Mouse (Mus musculus): Measurements from ENCODE around the gene Hid1. TPM values are rescaled to one million over a fixed set of nuclear protein-coding genes. Genes with fewer than 3 reads are reported as not detected.

Gene Hid1
- polyA plus RNA-seq, 1 experiment from 2014 or later = 1.1 TPM

- no peak for DNase-seq
- WGBS (ENCODE audit: insufficient replicate concordance) = 2% methylated on average over 30 of the region's 30 CpGs
- Histone ChIP-seq H3K9me3 (replicated peaks) (no peaks in the 10 kb centered on the region), H3K4me3 (replicated peaks) (peak overlapping the region; percentile 26), H3K27ac (no peak overlapping the region), H3K36me3 (no peaks in the 10 kb centered on the region), H3K27me3 (peaks cover 80% of the 10 kb centered on the region), H3K4me2 (peak overlapping the region; percentile 47), H3K9ac (0 out of 2 replicates have a peak overlapping the region, but pooled peaks have one; percentile 9), H3K4me1 (replicated peaks) (peaks cover 5% of the 10 kb centered on the region)
- ATAC-seq (ENCODE audit: low read depth) = no peak
Observed at GRCm38 (mm10) chr11:115373805-115374694, 6.5 kb upstream of the Hid1 start.

DNA sequence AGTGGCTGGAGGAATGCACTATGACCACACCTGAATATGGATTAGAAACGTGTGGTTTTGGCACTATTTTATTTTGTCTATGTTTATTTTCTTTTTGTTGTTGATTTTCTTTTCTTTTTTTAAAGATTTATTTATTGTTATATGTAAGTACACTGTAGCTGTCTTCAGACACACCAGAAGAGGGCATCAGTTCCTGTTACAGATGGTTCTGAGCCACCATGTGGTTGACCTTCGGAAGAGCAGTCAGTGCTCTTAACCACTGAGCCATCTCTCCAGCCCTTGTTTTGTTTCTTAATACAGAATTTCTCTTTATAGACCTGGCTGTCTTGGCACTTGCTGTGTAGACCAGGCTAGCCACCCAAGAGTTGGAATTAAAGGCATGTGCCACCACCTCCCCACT lies 5.2 kb upstream of the Hid1 start:
- no peak overlapping the region for H3K4me3 ChIP-seq (replicated peaks)
- no peak for DNase-seq
- WGBS (ENCODE audit: insufficient replicate concordance) = 37% methylated on average over 2 of the region's 2 CpGs
- H3K4me2 ChIP-seq = no peak overlapping the region
- H3K4me1 ChIP-seq (replicated peaks) = peaks cover 5% of the 10 kb centered on the region
- no peaks in the 10 kb centered on the region for H3K36me3 ChIP-seq
- H3K27me3 ChIP-seq = peaks cover 91% of the 10 kb centered on the region
- no peaks in the 10 kb centered on the region for H3K9me3 ChIP-seq (replicated peaks)
- no peak overlapping the region for H3K27ac ChIP-seq
- no peak for ATAC-seq (ENCODE audit: low read depth)
- H3K9ac ChIP-seq = no peak overlapping the region

DNA sequence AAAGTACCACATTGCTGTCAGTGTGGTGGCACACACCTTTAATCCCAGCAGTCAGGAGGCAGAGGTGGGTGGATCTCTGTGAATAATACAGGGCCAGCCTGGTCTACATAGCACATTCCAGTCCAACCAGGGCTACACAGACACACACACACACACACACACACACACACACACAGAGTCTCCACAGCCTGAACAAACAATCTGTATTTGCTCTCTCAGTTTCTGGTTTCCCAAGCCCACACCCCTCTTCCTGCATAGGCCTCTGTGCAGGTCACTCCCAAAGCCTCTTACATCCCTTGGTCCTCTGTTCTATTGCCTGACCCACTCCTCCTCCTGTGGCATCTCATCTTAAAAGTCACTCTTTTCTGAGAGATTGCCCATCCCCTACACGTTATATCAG lies 4.5 kb upstream of the Hid1 start:
- Histone ChIP-seq H3K4me1 (replicated peaks) (peaks cover 12% of the 10 kb centered on the region), H3K27ac (no peak overlapping the region), H3K4me2 (no peak overlapping the region), H3K27me3 (peaks cover 95% of the 10 kb centered on the region), H3K4me3 (replicated peaks) (no peak overlapping the region), H3K36me3 (no peaks in the 10 kb centered on the region), H3K9ac (no peak overlapping the region), H3K9me3 (replicated peaks) (no peaks in the 10 kb centered on the region)
- ATAC-seq (ENCODE audit: low read depth) (no peak), DNase-seq (no peak)
- 46% methylated on average over 1 of the region's 1 CpGs for WGBS (ENCODE audit: insufficient replicate concordance)

DNA sequence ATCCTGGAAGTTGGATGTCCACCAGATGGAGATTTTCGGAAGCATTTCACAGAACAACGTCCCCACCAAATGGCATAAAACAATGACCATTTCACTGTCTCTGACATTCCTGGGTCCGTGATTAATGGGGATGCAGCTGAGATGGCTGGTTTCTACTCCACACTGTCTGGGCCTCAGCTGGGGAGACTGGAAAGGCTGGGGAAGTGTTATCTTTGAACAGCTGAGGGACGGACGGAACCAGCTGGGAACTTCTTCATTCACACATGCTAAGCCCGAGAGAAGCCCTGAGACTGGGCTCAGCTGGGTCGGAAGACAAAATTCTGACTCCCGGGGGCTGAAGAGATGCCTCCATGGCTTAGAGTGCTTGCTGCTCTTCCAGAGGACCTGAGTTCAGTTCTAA lies 3.8 kb upstream of the Hid1 start:
- Histone ChIP-seq H3K9me3 (replicated peaks) (no peaks in the 10 kb centered on the region), H3K27me3 (peaks cover 97% of the 10 kb centered on the region), H3K36me3 (no peaks in the 10 kb centered on the region), H3K9ac (no peak overlapping the region), H3K4me3 (replicated peaks) (no peak overlapping the region), H3K4me2 (no peak overlapping the region), H3K27ac (no peak overlapping the region), H3K4me1 (replicated peaks) (peaks cover 19% of the 10 kb centered on the region)
- WGBS (ENCODE audit: insufficient replicate concordance) = 51% methylated on average over 8 of the region's 8 CpGs
- DNase-seq (no peak), ATAC-seq (ENCODE audit: low read depth) (no peak)

GRCm38 (mm10) chr11:115370368-115370767 lies 2.8 kb upstream of the Hid1 start:
- ATAC-seq (ENCODE audit: low read depth) (no peak), DNase-seq (no peak)
- no peaks in the 10 kb centered on the region for H3K36me3 ChIP-seq
- H3K9me3 ChIP-seq (replicated peaks) = no peaks in the 10 kb centered on the region
- H3K4me3 ChIP-seq (replicated peaks) = no peak overlapping the region
- no peak overlapping the region for H3K4me2 ChIP-seq
- H3K27me3 ChIP-seq = peaks cover 97% of the 10 kb centered on the region
- H3K4me1 ChIP-seq (replicated peaks) = peaks cover 21% of the 10 kb centered on the region
- no peak overlapping the region for H3K9ac ChIP-seq
- H3K27ac ChIP-seq = no peak overlapping the region
- 39% methylated on average over 7 of the region's 7 CpGs for WGBS (ENCODE audit: insufficient replicate concordance)

GRCm38 (mm10) chr11:115366706-115367394 lies 706 bp downstream of the Hid1 start:
- H3K27me3 ChIP-seq = peaks cover 77% of the 10 kb centered on the region

GRCm38 (mm10) chr11:115366039-115366705 lies 1.4 kb downstream of the Hid1 start:
- Histone ChIP-seq H3K36me3 (no peaks in the 10 kb centered on the region), H3K4me3 (replicated peaks) (no peak overlapping the region), H3K9me3 (replicated peaks) (no peaks in the 10 kb centered on the region), H3K27me3 (peaks cover 70% of the 10 kb centered on the region), H3K9ac (no peak overlapping the region), H3K4me1 (replicated peaks) (peaks cover 17% of the 10 kb centered on the region), H3K4me2 (no peak overlapping the region), H3K27ac (no peak overlapping the region)
- DNase-seq = no peak
- ATAC-seq (ENCODE audit: low read depth) = no peak
- 18% methylated on average over 7 of the region's 7 CpGs for WGBS (ENCODE audit: insufficient replicate concordance)

More at GRCm38 (mm10) chr11:115366706-115367394, 706 bp downstream of the Hid1 start:
- Histone ChIP-seq H3K4me2 (peak overlapping the region; percentile 70), H3K9ac (peak overlapping the region; percentile 39), H3K36me3 (no peaks in the 10 kb centered on the region), H3K9me3 (replicated peaks) (no peaks in the 10 kb centered on the region), H3K27ac (no peak overlapping the region), H3K4me3 (replicated peaks) (peak overlapping the region; percentile 51), H3K4me1 (replicated peaks) (peaks cover 17% of the 10 kb centered on the region)
- DNase-seq = no peak
- 7% methylated on average over 28 of the region's 28 CpGs for WGBS (ENCODE audit: insufficient replicate concordance)
- peak; percentile 32; the same call in 1 of the 2 replicates for ATAC-seq (ENCODE audit: low read depth)

- DNase-seq = no peak
- H3K9me3 ChIP-seq (replicated peaks) = no peaks in the 10 kb centered on the region
- H3K9ac ChIP-seq = no peak overlapping the region
- no peak overlapping the region for H3K27ac ChIP-seq
- WGBS (ENCODE audit: insufficient replicate concordance) = 65% methylated on average over 3 of the region's 3 CpGs
- no peak for ATAC-seq (ENCODE audit: low read depth)
- H3K36me3 ChIP-seq = no peaks in the 10 kb centered on the region
- H3K4me3 ChIP-seq (replicated peaks) = no peak overlapping the region
- H3K4me2 ChIP-seq = no peak overlapping the region
- peaks cover 17% of the 10 kb centered on the region for H3K4me1 ChIP-seq (replicated peaks)
- H3K27me3 ChIP-seq = peaks cover 50% of the 10 kb centered on the region
Observed at GRCm38 (mm10) chr11:115364136-115364535, 3.4 kb downstream of the Hid1 start.

GRCm38 (mm10) chr11:115359726-115360125 lies 7.8 kb downstream of the Hid1 start:
- Histone ChIP-seq H3K4me3 (replicated peaks) (no peak overlapping the region), H3K4me2 (no peak overlapping the region), H3K9ac (no peak overlapping the region), H3K9me3 (replicated peaks) (no peaks in the 10 kb centered on the region), H3K36me3 (no peaks in the 10 kb centered on the region), H3K27ac (no peak overlapping the region), H3K4me1 (replicated peaks) (no peaks in the 10 kb centered on the region), H3K27me3 (peaks cover 29% of the 10 kb centered on the region)
- DNase-seq (no peak), ATAC-seq (ENCODE audit: low read depth) (no peak)
- 50% methylated on average over 6 of the region's 6 CpGs for WGBS (ENCODE audit: insufficient replicate concordance)

- no peak overlapping the region for H3K4me3 ChIP-seq (replicated peaks)
- WGBS (ENCODE audit: insufficient replicate concordance) = 39% methylated on average over 3 of the region's 3 CpGs
- no peak for ATAC-seq (ENCODE audit: low read depth)
- H3K4me1 ChIP-seq (replicated peaks) = no peaks in the 10 kb centered on the region
- H3K36me3 ChIP-seq = no peaks in the 10 kb centered on the region
- peaks cover 26% of the 10 kb centered on the region for H3K27me3 ChIP-seq
- H3K9me3 ChIP-seq (replicated peaks) = no peaks in the 10 kb centered on the region
- H3K27ac ChIP-seq = no peak overlapping the region
- H3K4me2 ChIP-seq = no peak overlapping the region
- H3K9ac ChIP-seq = no peak overlapping the region
- DNase-seq = no peak
Observed at GRCm38 (mm10) chr11:115359293-115359692, 8.3 kb downstream of the Hid1 start.

GRCm38 (mm10) chr11:115358468-115358867 lies 9.1 kb downstream of the Hid1 start:
- Histone ChIP-seq H3K4me1 (replicated peaks) (no peaks in the 10 kb centered on the region), H3K4me2 (no peak overlapping the region), H3K27ac (no peak overlapping the region), H3K4me3 (replicated peaks) (no peak overlapping the region), H3K9ac (no peak overlapping the region), H3K36me3 (no peaks in the 10 kb centered on the region), H3K27me3 (peaks cover 25% of the 10 kb centered on the region; the same call in 1 of the 2 replicates), H3K9me3 (replicated peaks) (no peaks in the 10 kb centered on the region)
- DNase-seq = peak; percentile 21
- 13% methylated on average over 5 of the region's 5 CpGs for WGBS (ENCODE audit: insufficient replicate concordance)
- ATAC-seq (ENCODE audit: low read depth) = no peak
